Mouse (Mus musculus) neural tube, embryonic 12.5 days (tissue): ENCODE measurements at regions not wholly inside any gene's neighbourhood (a gene's known extent, or its start where the extent isn't known, plus 50 kb on each side); places are given as distances from the start of the nearest gene placed in this dataset.

Experiments
- ATAC-seq: fragments of 200-750 bp; cut with Nextera tagmentation; 2 replicates; pipeline ENCODE4 v1.8.0; 2017; ENCODE audit warnings: low read depth, mild to moderate bottlenecking, moderate TSS enrichment, moderate library complexity; ENCODE audit not compliant: low FRiP score
- H3K27ac ChIP-seq: fragments of 300-500 bp; sonication (generic); 2 replicates; pipeline ENCODE4 v1.5.1; 2016
- H3K27me3 ChIP-seq: fragments of 300-500 bp; sonication (generic); replicated peaks from 2 replicates; pipeline ENCODE4 v1.6.1; 2016; ENCODE audit warnings: mild to moderate bottlenecking
- H3K36me3 ChIP-seq: fragments of 300-500 bp; sonication (generic); 2 replicates; pipeline ENCODE4 v1.6.1; 2016; ENCODE audit warnings: mild to moderate bottlenecking
- H3K4me1 ChIP-seq: fragments of 300-500 bp; sonication (generic); 2 replicates; pipeline ENCODE4 v1.6.1; 2016
- H3K4me2 ChIP-seq: fragments of 300-500 bp; sonication (generic); replicated peaks from 2 replicates; pipeline ENCODE4 v1.6.1; 2016; ENCODE audit warnings: mild to moderate bottlenecking
- H3K4me3 ChIP-seq: fragments of 300-500 bp; sonication (generic); 2 replicates; pipeline ENCODE4 v1.5.1; 2016
- H3K9ac ChIP-seq: fragments of 300-500 bp; sonication (generic); 2 replicates; pipeline ENCODE4 v1.6.1; 2016; ENCODE audit warnings: mild to moderate bottlenecking
- H3K9me3 ChIP-seq: fragments of 300-500 bp; sonication (generic); 2 replicates; pipeline ENCODE4 v1.6.1; 2016; ENCODE audit warnings: mild to moderate bottlenecking
- WGBS: fragments of 180-500 bp; shearing (Covaris S2); methylation state at CpG from one replicate; pipeline ENCODE4 v1.1.7; 2016; 5-methylcytosine and 5-hydroxymethylcytosine counted together

GRCm38 (mm10) chr1:194565574-194565973, 52.4 kb upstream of the Plxna2 start:
- ATAC-seq: no peak
- Histone ChIP-seq H3K27ac (no peak overlapping the region), H3K36me3 (no peaks in the 10 kb centered on the region), H3K27me3 (no peaks in the 10 kb centered on the region), H3K9me3 (no peaks in the 10 kb centered on the region), H3K4me3 (no peak overlapping the region), H3K4me1 (no peaks in the 10 kb centered on the region), H3K9ac (no peak overlapping the region), H3K4me2 (no peak overlapping the region)
- 84% methylated on average over 1 of the region's 1 CpGs for WGBS

GRCm38 (mm10) chr1:194563946-194564345, 54.1 kb upstream of the Plxna2 start:
- Histone ChIP-seq H3K9me3 (no peaks in the 10 kb centered on the region), H3K36me3 (no peaks in the 10 kb centered on the region), H3K4me2 (no peak overlapping the region), H3K4me3 (no peak overlapping the region), H3K27me3 (no peaks in the 10 kb centered on the region), H3K4me1 (no peaks in the 10 kb centered on the region), H3K9ac (no peak overlapping the region), H3K27ac (no peak overlapping the region)
- WGBS: 85% methylated on average over 2 of the region's 2 CpGs
- no peak for ATAC-seq

GRCm38 (mm10) chr1:194561098-194561497, 56.9 kb upstream of the Plxna2 start:
- no peaks in the 10 kb centered on the region for H3K4me1 ChIP-seq
- no peak overlapping the region for H3K27ac ChIP-seq
- no peaks in the 10 kb centered on the region for H3K36me3 ChIP-seq
- H3K9me3 ChIP-seq: no peaks in the 10 kb centered on the region
- H3K9ac ChIP-seq: no peak overlapping the region
- no peak overlapping the region for H3K4me2 ChIP-seq
- 58% methylated on average over 1 of the region's 1 CpGs for WGBS
- no peak for ATAC-seq
- H3K27me3 ChIP-seq: no peaks in the 10 kb centered on the region
- no peak overlapping the region for H3K4me3 ChIP-seq

- ATAC-seq: no peak
Measured at GRCm38 (mm10) chr1:194548661-194549060, 69.4 kb upstream of the Plxna2 start.

GRCm38 (mm10) chr1:194548243-194548642, 69.8 kb upstream of the Plxna2 start:
- Histone ChIP-seq H3K9me3 (no peaks in the 10 kb centered on the region), H3K4me3 (no peak overlapping the region), H3K4me1 (no peaks in the 10 kb centered on the region), H3K9ac (no peak overlapping the region), H3K36me3 (no peaks in the 10 kb centered on the region), H3K27me3 (no peaks in the 10 kb centered on the region), H3K27ac (no peak overlapping the region), H3K4me2 (no peak overlapping the region)
- 94% methylated on average over 1 of the region's 1 CpGs for WGBS
- no peak for ATAC-seq

More at GRCm38 (mm10) chr1:194548661-194549060, 69.4 kb upstream of the Plxna2 start:
- H3K4me1 ChIP-seq: no peaks in the 10 kb centered on the region
- no peaks in the 10 kb centered on the region for H3K36me3 ChIP-seq
- H3K27ac ChIP-seq: no peak overlapping the region
- H3K9me3 ChIP-seq: no peaks in the 10 kb centered on the region
- H3K27me3 ChIP-seq: no peaks in the 10 kb centered on the region
- H3K4me3 ChIP-seq: no peak overlapping the region
- H3K4me2 ChIP-seq: no peak overlapping the region
- no peak overlapping the region for H3K9ac ChIP-seq

GRCm38 (mm10) chr1:194540923-194541322, 77.1 kb upstream of the Plxna2 start:
- Histone ChIP-seq H3K36me3 (no peaks in the 10 kb centered on the region), H3K27me3 (no peaks in the 10 kb centered on the region), H3K4me3 (no peak overlapping the region), H3K9ac (no peak overlapping the region), H3K4me2 (no peak overlapping the region), H3K27ac (no peak overlapping the region), H3K9me3 (no peaks in the 10 kb centered on the region), H3K4me1 (no peaks in the 10 kb centered on the region)
- ATAC-seq: no peak
- 89% methylated on average over 2 of the region's 2 CpGs for WGBS

DNA sequence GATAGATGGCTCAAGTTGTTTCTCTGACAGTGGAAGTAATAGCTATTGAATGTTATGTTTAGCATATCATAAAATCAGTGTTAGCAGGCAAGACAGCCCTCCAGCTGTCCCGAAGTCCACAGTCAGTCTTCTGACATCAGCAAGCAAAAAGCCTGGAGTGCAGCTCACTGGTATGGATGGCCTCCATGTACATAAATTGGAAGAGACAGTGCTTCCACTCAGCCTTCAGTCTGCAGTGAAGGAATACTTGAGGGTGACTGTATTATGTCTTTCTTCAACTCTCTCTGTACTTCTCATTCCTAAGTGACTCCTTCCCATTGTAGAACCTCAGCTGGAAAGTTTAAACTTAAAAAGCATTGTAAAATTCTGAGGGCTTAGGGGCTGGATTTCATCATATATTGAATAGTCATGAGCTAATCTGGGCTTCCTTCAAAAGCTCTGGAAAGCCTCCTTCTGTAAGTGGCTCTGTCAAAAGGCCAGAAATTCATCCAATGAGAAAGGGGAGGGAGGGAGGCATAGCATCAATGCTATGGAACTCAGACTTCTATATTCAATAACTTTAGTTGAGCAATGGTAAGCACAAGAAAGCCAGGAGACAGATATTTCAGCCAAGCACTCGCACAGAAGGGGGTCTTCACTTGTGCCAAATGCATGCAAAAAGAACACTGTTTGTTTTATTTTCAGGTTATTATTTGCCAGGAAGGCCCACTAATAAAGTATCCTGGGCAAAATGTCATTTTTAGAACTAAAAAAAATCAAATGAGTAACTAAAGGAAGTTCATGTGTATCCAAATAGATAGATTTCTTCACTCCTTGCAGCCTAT, 90.5 kb upstream of the Plxna2 start:
- no peaks in the 10 kb centered on the region for H3K4me1 ChIP-seq
- no peak overlapping the region for H3K4me3 ChIP-seq
- no peak for ATAC-seq
- no peaks in the 10 kb centered on the region for H3K27me3 ChIP-seq
- no peak overlapping the region for H3K27ac ChIP-seq
- no peaks in the 10 kb centered on the region for H3K9me3 ChIP-seq
- H3K4me2 ChIP-seq: no peak overlapping the region
- H3K9ac ChIP-seq: no peak overlapping the region
- WGBS: 83% methylated on average over 2 of the region's 2 CpGs
- H3K36me3 ChIP-seq: no peaks in the 10 kb centered on the region

- Histone ChIP-seq H3K27me3 (no peaks in the 10 kb centered on the region), H3K4me3 (no peak overlapping the region), H3K9me3 (no peaks in the 10 kb centered on the region), H3K9ac (no peak overlapping the region), H3K27ac (no peak overlapping the region), H3K4me1 (no peaks in the 10 kb centered on the region), H3K4me2 (no peak overlapping the region), H3K36me3 (no peaks in the 10 kb centered on the region)
- WGBS: 90% methylated on average over 2 of the region's 2 CpGs
- ATAC-seq: no peak
Measured at GRCm38 (mm10) chr1:194524976-194525375, 93.0 kb upstream of the Plxna2 start.

GRCm38 (mm10) chr1:194521216-194521615, 96.8 kb upstream of the Plxna2 start:
- H3K9me3 ChIP-seq: no peaks in the 10 kb centered on the region
- no peak overlapping the region for H3K27ac ChIP-seq
- H3K4me1 ChIP-seq: no peaks in the 10 kb centered on the region
- H3K36me3 ChIP-seq: no peaks in the 10 kb centered on the region
- H3K4me2 ChIP-seq: no peak overlapping the region
- no peak for ATAC-seq
- WGBS: 87% methylated on average over 2 of the region's 2 CpGs
- H3K27me3 ChIP-seq: no peaks in the 10 kb centered on the region
- no peak overlapping the region for H3K9ac ChIP-seq
- H3K4me3 ChIP-seq: no peak overlapping the region

DNA sequence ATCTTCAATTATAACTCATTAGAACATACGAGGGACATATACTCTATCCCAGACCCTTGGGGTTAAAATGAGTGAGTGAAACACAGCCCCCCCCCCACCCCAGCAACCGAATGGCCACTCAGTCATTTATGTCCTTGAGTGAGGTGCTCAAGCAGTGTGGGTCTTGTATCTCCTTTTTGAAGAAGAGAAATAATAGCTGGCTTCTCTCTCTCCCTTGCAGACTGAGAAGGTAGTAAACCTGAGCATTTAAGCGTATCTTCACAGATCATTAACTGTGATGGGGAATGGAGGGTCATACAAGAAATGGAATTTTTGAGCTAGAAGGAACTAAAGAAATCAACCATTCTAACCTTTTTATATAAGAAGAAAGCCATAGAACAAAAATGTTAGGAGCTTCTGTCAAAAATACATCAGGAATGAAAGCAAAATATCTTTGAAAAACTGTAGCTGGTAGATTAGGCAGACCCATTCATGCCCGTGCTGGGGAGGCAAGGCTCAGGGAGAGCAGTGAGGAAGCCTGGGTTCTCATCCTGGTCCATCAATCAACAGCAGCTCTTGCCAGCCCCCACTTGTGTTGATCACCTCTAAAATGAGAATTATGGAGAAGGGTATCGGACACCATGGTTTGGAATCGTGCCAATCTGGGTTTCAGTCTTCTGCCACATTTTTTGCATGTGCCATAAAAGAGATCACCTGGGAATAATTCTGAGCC, 98.4 kb upstream of the Plxna2 start:
- ATAC-seq: no peak
- 67% methylated on average over 6 of the region's 6 CpGs for WGBS

GRCm38 (mm10) chr1:194516136-194516535, 101.9 kb upstream of the Plxna2 start:
- Histone ChIP-seq H3K36me3 (no peaks in the 10 kb centered on the region), H3K4me1 (no peaks in the 10 kb centered on the region), H3K9ac (no peak overlapping the region), H3K27me3 (no peaks in the 10 kb centered on the region), H3K9me3 (no peaks in the 10 kb centered on the region), H3K4me2 (no peak overlapping the region), H3K4me3 (no peak overlapping the region), H3K27ac (no peak overlapping the region)
- no peak for ATAC-seq
- WGBS: 89% methylated on average over 1 of the region's 1 CpGs

More for the DNA sequence above, 98.4 kb upstream of the Plxna2 start:
- no peak overlapping the region for H3K9ac ChIP-seq
- no peak overlapping the region for H3K27ac ChIP-seq
- H3K27me3 ChIP-seq: no peaks in the 10 kb centered on the region
- no peak overlapping the region for H3K4me3 ChIP-seq
- no peaks in the 10 kb centered on the region for H3K9me3 ChIP-seq
- H3K4me1 ChIP-seq: no peaks in the 10 kb centered on the region
- H3K36me3 ChIP-seq: no peaks in the 10 kb centered on the region
- no peak overlapping the region for H3K4me2 ChIP-seq

DNA sequence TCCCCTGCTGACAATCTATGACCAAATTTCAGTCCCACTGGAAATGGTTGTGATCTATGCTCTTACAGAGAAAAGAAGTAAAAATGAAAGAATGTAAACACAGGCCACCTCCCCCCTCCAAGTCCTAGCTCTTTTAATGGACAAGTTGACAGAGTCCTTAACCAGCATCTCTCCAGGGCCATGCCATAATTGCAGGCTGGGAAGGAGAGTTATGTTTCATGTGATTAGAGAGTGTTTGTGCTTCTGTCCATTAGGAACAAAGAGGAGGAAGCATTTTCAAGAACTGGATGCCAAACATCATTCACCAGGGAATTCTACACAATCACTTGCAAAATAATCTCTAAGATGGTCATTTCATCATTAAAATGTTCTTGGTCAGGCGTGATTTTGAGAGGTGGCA, 109.7 kb upstream of the Plxna2 start:
- WGBS: 78% methylated on average over 1 of the region's 1 CpGs

DNA sequence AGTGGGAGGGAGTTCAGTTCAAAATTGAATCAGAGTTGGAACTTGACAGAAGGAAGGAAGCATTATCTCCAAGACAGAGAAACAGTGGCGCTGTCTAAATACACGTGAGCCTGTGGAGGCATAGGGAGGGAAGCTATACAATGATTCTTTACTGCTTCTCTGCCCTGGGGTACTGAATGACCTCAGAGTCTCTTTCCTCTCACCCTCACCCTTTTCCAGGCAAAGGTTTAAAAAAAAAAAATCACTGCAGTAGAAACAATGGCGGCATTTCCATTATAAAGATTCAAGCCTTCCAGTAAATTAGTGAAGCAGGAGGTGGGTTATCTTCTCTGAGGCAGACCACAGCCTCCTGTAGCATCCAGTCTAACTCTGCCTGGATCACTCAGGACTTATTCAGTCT, 112.2 kb upstream of the Plxna2 start:
- Histone ChIP-seq H3K9ac (no peak overlapping the region), H3K4me1 (no peaks in the 10 kb centered on the region), H3K36me3 (no peaks in the 10 kb centered on the region), H3K4me3 (no peak overlapping the region), H3K4me2 (no peak overlapping the region), H3K9me3 (no peaks in the 10 kb centered on the region), H3K27me3 (no peaks in the 10 kb centered on the region), H3K27ac (no peak overlapping the region)
- WGBS: 20% methylated on average over 3 of the region's 3 CpGs
- ATAC-seq: no peak

More for the DNA sequence above, 109.7 kb upstream of the Plxna2 start:
- H3K4me3 ChIP-seq: no peak overlapping the region
- no peaks in the 10 kb centered on the region for H3K9me3 ChIP-seq
- H3K9ac ChIP-seq: no peak overlapping the region
- H3K27me3 ChIP-seq: no peaks in the 10 kb centered on the region
- no peak overlapping the region for H3K4me2 ChIP-seq
- ATAC-seq: no peak
- no peaks in the 10 kb centered on the region for H3K4me1 ChIP-seq
- no peaks in the 10 kb centered on the region for H3K36me3 ChIP-seq
- H3K27ac ChIP-seq: no peak overlapping the region
